Mouse (Mus musculus) liver, embryonic 14.5 days (tissue): Measurements from ENCODE around the gene Tmem108.

Experiments
- CTCF ChIP-seq: IDR thresholded peaks from 2 replicates; pipeline ENCODE4 v1.5.1; 2016; ENCODE audit warnings: antibody characterized with exemption, low read depth, control low read depth
- EP300 ChIP-seq: IDR thresholded peaks from 2 replicates; pipeline ENCODE4 v1.6.1; 2016; ENCODE audit warnings: antibody characterized with exemption, low read depth

- no peak for TF ChIP-seq CTCF
- no peak for TF ChIP-seq EP300
Observed at GRCm38 (mm10) chr9:103594423-103595189, 167.0 kb downstream of the Tmem108 start.
